Mouse (Mus musculus) heart, adult 9 months (tissue): ENCODE data around the gene Gm43951.
"Not testable (repeated sequence)": the region's sequence is repeated elsewhere in the genome, so short reads cannot be mapped to it uniquely, and the experiment has no call there.

ENCODE experiments used
- DNase-seq, 2 experiments: peaks; one replicate each; pipeline ENCODE4 v3.0.0; 2022; ENCODE audit warnings: low spot score in 2 of 2

Gm43951 gene

GRCm38 (mm10) chr11:72203440-72203839 is 3.2 kb downstream of the Gm43951 start:
- no peak for DNase-seq

- no peak for DNase-seq
These were observed 10.1 kb downstream of the Gm43951 start for GRCm38 (mm10) chr11:72196506-72196905.

DNA sequence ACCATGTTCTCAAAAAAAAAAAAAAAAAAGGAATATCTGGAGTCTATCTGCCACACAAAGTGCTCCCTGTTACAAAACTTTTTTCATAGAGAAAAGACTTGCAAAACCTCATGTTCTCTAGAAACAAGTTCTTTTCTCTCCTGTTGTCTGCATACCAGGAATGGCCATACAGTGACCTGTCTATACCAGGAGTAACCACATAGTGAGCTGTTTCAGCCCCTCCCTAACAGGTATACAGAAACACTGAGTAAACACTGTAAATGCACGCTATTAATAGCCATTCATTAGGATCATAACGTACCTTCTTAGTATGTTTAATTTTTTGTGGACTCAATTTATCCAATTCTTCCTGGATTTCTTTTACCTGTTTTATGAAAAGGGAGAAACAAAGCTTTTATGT is 12.4 kb downstream of the Gm43951 start:
- DNase-seq = no peak

- no peak for DNase-seq
These were observed 15.8 kb downstream of the Gm43951 start for GRCm38 (mm10) chr11:72190857-72191256.

GRCm38 (mm10) chr11:72184252-72184651 is 22.4 kb downstream of the Gm43951 start:
- no peak for DNase-seq

DNA sequence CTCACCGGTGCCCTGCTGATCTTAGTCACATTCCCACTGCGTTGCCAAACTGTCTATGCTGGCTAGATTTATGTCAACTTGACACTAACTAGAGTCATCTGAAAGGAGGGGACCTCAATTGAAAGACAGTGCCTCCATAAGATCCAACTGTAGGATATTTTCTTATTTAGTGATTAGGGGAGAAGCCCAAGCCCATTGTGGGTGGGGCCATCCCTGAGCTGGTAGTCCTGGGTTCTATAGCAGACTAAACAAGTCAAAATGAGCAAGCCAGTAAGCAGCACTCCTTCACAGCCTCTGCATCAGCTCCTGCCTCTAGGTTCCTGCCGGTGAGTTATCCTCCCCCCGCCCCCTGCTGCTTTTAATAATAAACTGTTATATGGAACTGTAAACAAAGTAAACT is 25.5 kb downstream of the Gm43951 start:
- no peak for DNase-seq

GRCm38 (mm10) chr11:72180556-72180955 is 26.1 kb downstream of the Gm43951 start:
- no peak for DNase-seq

GRCm38 (mm10) chr11:72176553-72176952 is 30.1 kb downstream of the Gm43951 start:
- no peak for DNase-seq

GRCm38 (mm10) chr11:72175966-72176365 is 30.7 kb downstream of the Gm43951 start:
- DNase-seq = no peak

DNA sequence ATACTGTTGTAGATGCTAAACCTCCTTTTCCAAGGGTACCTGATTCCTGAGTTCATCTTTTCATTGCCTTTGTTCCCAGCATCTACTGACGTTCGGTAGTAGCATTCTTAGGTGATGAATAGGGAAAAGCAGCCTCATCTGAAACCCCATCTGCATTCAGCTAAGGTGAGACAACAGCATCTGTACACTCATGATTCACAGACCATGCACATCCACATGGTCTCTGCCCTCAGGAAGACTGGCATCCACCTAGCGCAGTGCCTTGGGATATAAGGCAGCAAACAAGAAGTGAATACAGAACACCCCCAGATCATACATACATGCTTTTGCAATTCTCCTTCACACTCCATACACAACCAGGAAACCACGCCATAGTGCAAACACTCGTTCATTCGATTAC is 31.9 kb downstream of the Gm43951 start:
- no peak for DNase-seq

- DNase-seq = no peak
These were observed 33.1 kb downstream of the Gm43951 start for GRCm38 (mm10) chr11:72173506-72173905.

- DNase-seq = not testable (repeated sequence)
These were observed 34.7 kb downstream of the Gm43951 start for GRCm38 (mm10) chr11:72171906-72172305.

GRCm38 (mm10) chr11:72169871-72170270 is 36.8 kb downstream of the Gm43951 start:
- DNase-seq = no peak

GRCm38 (mm10) chr11:72163198-72163597 is 43.4 kb downstream of the Gm43951 start:
- DNase-seq = no peak

DNA sequence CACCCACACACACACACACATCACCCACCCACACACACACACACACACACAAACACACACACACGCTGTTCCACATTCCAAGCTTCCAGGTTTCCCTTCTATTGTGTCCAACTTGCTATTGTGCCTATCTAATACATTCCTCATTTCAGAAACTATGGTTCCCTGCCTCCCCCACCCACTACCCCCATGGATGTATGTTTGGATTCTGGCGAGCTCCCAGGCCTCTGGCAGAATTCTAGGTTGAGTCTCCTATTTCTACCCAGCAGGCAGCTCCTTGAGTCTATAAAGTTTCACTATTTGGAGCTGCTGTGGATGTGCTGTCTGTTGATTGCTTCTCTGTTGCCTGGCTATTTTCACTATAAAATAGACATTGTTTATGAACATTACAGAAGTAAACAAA is 50.0 kb downstream of the Gm43951 start:
- DNase-seq = no peak

- no peak for DNase-seq
These were observed 50.6 kb downstream of the Gm43951 start for GRCm38 (mm10) chr11:72155981-72156428.

- no peak for DNase-seq
These were observed 51.3 kb downstream of the Gm43951 start for GRCm38 (mm10) chr11:72155186-72155980.
